Mouse (Mus musculus): ENCODE results near the gene Oas3.
"Not testable (repeated sequence)": the region's sequence is repeated elsewhere in the genome, so short reads cannot be mapped to it uniquely, and the experiment has no call there.

The Oas3 gene

GRCm38 (mm10) chr5:120777478-120777877 lies at the start of gene Oas3:
Gene Oas3, minus strand, starts transcription at chr5:120777661.
- no peak for DNase-seq

DNA sequence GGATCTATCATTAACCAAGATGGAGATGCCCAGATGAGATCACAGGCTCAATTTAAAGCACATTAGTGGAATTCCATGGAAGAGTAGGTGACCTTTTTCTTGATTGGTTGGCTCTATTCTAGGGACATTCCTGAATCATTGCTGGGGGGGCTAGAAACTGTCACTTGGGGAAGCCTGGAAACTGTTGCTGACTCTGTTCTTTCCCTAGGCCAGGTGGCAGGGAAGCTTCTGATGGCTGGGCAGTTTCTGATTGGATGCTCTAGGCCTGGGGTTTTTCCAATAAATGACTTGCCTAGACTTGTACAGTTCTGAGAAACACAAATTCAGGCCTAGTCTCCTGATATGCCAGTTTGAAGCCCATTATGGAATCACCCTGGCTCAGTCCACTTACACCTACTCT lies 41.5 kb upstream of the Oas3 start:
- DNase-seq, result no peak

- peak; percentile 57 for DNase-seq
These were observed 38.5 kb upstream of the Oas3 start for GRCm38 (mm10) chr5:120815949-120816348.

DNA sequence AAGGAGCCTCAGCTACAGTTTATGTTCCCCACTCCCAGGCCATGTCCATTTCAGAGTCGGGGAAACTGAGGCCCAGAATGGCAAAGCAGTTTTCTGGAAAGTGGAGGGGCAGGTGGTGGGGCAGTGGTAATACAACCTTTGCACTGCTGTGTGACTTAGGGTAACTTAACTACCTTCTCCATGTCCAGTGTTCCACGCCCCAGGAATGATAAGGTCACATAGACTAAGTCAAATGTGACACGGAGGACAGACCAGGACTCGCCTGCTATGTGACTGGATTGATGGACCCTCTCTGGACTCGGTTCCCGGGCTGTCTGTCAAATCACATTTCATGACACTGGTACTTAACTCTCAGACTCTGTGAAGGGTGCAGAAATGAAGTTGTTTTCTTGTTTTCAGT lies 35.6 kb upstream of the Oas3 start:
- no peak for DNase-seq

DNA sequence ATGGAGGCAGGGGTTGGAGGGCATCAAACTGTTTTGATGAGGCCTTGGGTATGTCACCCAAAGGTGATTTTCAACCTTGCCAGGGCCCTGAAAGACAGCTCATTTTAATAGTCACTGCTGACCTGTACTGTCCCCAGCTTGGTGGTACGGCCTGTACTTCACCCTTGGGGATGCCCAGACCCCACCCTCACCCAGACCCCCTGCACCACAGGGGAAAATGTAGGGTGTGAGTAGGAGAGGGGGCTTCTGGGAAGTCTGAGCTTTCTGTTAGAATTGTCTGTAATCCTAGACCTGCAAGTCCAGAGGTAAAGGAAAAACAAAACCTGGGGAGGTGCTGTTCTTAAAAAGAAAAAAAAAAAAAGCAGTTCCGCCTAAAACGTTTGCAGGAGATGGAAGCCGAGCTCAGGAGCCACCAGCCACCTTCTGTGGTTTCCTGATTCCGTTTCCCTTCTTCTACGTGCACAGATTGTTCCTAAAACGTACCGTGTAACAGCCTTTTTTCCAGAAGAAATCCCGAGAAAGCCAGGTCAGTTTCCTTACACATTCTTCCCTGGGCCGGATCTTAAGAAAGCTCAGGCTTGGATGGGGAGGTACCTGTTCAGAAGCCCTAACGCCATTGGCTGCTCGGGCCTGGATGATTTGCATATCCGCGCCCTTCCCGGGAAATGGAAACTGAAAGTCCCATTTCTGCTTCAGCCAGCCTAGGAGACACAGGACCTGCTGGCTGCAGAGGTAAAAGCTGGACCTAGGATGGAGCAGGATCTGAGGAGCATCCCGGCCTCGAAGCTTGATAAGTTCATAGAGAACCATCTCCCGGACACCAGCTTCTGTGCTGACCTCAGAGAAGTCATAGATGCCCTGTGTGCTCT lies 34.7 kb upstream of the Oas3 start, which contains the start of gene Oas1c:
Gene Oas1c, minus strand, starts transcription at position 564 of the 869 bp plus-strand sequence.
- peak; percentile 81 for DNase-seq

GRCm38 (mm10) chr5:120809171-120809570 lies 31.7 kb upstream of the Oas3 start:
- DNase-seq, result no peak

DNA sequence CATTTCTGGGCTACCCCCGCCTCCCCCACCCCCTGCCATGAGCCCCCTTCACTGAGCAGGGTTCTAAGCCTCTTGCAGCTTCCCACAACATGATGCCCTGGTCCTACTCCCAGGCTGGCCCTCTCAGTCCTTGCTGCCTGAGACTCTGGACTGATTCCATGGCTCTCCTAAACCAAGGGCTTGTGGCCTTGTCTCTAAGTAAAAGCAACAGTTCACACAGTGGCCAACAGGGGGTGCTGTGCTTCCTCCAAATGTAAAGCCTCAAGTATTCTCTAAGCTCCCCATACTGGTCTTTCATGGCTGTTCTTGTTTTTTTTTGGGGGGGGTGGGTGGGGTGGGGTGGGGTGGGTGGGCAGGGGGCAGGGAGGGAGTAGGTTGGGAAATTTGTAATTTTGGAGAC lies 29.0 kb upstream of the Oas3 start:
- peak; percentile 71 for DNase-seq

GRCm38 (mm10) chr5:120803596-120803995 lies 26.1 kb upstream of the Oas3 start:
- no peak for DNase-seq

GRCm38 (mm10) chr5:120798943-120799342 lies 21.5 kb upstream of the Oas3 start:
- DNase-seq, result not testable (repeated sequence)

DNA sequence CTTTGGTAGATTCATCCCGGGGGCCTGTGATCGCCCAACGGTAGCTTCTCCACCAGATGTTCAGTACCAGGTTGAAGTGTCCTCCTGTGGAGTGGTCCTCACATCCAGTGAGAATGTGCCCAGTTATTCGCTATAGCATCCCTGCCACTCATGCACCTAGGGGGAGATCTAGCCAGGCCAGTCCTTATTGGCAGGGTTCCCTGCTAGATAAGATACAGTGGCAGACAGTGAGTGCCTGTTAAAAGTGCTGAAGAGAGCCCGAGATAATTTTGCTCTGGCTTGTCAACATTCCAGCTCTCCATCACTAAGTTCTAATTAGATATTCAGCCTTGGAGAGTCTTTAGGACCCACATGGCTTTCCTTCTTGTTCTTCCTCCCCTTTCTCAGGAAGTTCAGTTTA lies 20.7 kb upstream of the Oas3 start:
- DNase-seq, result not testable (repeated sequence)

DNA sequence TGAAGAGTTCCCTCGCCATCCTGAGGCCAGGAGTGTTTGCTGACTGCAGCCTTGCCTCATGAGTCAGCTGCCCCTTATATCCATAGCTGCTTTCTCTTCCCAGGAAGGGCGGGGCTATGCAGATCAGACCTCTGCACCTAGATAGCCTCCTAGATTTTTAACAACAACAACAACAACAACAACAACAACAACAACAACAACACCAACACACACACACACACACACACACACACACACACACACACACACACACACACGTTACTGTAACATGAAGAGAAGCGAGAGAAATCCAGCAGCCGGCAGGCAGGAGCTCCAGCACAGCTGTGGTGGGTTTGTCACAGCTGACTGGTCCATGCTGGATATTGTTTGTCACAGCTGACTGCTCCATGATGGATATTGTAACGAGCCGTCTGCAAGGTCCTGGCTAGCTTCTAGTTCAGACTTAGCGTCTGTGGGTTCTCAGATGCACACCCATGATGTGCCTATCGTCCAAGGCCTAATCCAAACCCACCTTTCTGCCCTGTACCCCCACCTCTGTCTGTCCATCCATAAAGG lies 18.1 kb upstream of the Oas3 start, which contains the start of gene Oas1e:
Gene Oas1e, minus strand, starts transcription at position 51 of the 555 bp plus-strand sequence.
- DNase-seq, result not testable (repeated sequence)

- DNase-seq, result peak; percentile 52
These were observed 15.6 kb upstream of the Oas3 start for GRCm38 (mm10) chr5:120793043-120793442.

DNA sequence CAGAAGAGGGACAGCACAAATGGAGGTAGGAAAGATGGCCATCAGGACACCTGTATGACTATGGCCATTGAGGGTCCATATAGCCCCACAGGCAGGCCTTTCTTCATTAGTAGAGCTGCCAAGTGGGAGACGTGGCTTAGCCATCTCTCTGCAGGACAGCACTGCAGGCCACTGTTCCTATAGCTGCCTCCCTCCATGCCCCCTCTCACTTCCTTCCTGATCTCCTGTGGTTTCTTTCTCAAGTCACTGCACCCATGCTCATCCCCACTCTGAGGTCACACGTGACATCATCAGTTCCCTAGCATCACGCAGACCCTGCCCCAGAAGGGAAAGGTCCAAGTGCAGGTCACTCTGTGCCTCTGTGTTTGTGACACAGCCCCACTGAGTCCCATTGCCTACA lies 9.6 kb upstream of the Oas3 start:
- DNase-seq, result no peak

GRCm38 (mm10) chr5:120782446-120782845 lies 5.0 kb upstream of the Oas3 start:
- DNase-seq, result no peak

DNA sequence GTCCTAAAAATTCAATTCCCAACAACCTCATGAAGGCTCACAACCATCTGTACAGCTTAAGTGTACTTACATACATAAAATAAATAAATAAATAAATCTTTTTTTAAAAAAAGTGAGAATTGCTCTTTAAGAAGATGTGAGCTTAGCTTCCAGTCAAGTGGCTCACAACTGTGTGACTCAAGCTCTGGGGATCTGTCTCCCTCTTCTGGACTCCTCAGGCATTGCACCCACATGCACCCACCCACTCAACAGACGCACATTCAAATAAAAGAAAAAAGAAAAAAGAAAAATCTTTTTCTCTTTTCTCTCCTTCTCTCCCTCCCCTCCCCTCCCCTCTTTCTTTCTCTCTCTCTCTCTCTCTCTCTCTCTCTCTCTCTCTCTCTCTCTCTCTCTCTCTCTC lies 4.2 kb upstream of the Oas3 start:
- no peak for DNase-seq

DNA sequence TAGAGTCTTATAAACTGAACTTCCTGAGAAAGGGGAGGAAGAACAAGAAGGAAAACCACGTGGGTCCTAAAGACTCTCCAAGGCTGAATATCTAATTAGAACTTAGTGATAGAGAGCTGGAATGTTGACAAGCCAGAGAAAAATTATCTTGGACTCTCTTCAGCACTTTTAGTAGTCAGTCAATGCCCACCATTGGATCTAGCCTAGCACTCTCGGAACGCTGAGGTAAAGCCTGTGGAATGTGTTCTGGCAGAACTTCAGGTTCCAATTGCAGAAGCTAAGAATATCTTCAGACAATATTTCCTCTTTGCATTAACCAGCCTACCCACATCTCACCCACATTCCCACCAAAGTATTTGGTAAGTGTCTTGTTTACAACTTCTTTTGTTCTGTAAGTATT lies 2.5 kb upstream of the Oas3 start:
- no peak for DNase-seq

DNA sequence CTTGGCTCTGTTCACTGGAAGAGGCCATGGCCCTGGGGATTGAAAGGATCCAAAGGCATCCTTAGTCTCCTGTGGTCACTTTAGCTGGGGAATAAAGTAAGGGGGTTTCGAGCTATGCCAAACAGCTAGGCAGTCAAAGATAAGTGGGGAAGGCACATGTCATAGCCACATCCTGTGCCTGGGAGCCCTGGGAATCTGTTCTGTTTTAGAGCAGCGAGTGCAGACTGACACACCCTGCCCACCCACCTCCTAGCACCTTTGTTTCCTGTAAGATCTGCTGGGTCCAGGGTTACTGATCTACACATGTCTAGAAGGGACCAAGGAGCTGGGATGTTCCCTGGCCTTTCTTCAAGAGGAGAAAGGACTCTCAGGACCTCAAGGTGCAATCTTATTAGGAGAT lies 1.5 kb upstream of the Oas3 start:
- peak; percentile 40 for DNase-seq

DNA sequence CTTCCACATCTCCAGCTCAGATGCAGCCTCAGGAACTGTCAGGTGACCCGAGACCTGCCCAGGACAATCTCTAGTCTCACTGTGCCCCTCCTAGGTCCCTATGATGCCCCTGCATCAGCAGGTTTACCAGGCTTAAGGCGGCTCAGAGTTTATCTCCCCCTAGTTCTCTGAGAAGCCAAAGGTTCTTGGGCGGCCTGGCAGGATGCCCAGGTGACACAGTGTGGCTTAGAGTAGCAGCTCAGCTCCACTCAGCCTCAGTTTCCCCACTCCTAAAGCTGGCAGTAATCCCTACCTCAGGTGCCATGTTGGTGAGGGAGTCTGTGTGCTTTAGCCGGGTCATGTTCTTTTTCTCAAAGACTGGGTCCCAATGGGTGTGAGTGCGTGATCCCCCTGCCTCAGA lies 660 bp downstream of the Oas3 start:
- DNase-seq, result no peak

GRCm38 (mm10) chr5:120775287-120775985 lies 2.0 kb downstream of the Oas3 start:
- peak; percentile 76 for DNase-seq

GRCm38 (mm10) chr5:120769396-120769795 lies 8.1 kb downstream of the Oas3 start:
- DNase-seq, result no peak

GRCm38 (mm10) chr5:120765010-120765409 lies 12.5 kb downstream of the Oas3 start:
- DNase-seq, result no peak

GRCm38 (mm10) chr5:120761901-120762300 lies 15.6 kb downstream of the Oas3 start:
- DNase-seq, result no peak

- DNase-seq, result no peak
These were observed 23.2 kb downstream of the Oas3 start for GRCm38 (mm10) chr5:120754215-120754614.

- DNase-seq, result no peak
These were observed 24.7 kb downstream of the Oas3 start for GRCm38 (mm10) chr5:120752786-120753185.
